ENCODE assay signal across 8 mouse cellular contexts in the genomic region with DNA sequence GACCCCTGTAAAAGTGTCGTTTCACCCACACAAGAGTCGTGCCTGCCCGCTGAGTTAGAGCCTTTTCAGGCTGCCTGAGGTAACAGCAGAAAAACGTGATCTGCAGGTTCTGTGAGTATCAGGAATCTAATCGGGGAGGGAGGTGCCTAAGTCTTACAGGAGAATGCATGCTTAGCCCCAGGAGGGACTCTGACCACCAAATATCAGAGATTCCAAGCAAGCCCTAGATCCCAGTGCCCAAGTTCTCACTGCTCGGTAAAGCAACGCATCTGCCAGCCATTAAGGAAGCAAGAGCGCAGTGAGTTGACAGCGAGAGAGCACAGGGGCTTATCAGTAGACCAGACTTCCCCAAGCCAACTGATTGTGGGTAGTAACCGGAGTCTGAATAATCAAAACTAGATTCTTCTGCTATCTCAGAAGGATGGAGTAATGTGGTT. TPM values are rescaled to one million over a fixed set of nuclear protein-coding genes. Genes with fewer than 3 reads are reported as not detected.
DNase-seq lines count a peak whose midpoint lies in the region; ATAC-seq lines count a peak whose summit lies in the region.

No protein-coding gene starts in this region.

- ATAC-seq in heart, embryonic 15.5 days (replicated peaks; ENCODE audit: insufficient number of reproducible peaks, insufficient read depth, low FRiP score, low read depth), result no peak
- peak; percentile 53 for ATAC-seq in megakaryocyte progenitor cell, adult 5-6 weeks (replicated peaks; ENCODE audit: poor library complexity)

- 1% methylated on average over 10 of the region's 10 CpGs for WGBS in heart, embryonic 15.5 days

- no peaks in the 10 kb centered on the region for H3K27me3 ChIP-seq in heart, embryonic 15.5 days

- H3K36me3 ChIP-seq in heart, embryonic 15.5 days, result no peaks in the 10 kb centered on the region

- H3K9me3 ChIP-seq in heart, embryonic 15.5 days (replicated peaks), result no peaks in the 10 kb centered on the region

- H3K27ac ChIP-seq in heart, embryonic 15.5 days, result peak overlapping the region; percentile 80

- H3K4me1 ChIP-seq in heart, embryonic 15.5 days (replicated peaks), result peaks cover 20% of the 10 kb centered on the region

- peak overlapping the region; percentile 99 for H3K4me3 ChIP-seq in heart, embryonic 15.5 days

- peak; percentile 19 to 71 for DNase-seq in adrenal gland, adult (ENCODE audit: inconsistent age in 2 of 2, low spot score in 1 of 2)
- no peak for DNase-seq in adrenal gland, adult 2 months
- peak; percentile 19 for DNase-seq in embryo, embryonic 11.5 days (ENCODE audit: low read depth, low spot score)
- peak; percentile 34 to 41 for DNase-seq in kidney, postnatal 25 days
- peak; percentile 41 for DNase-seq in thymus, postnatal 0 days (ENCODE audit: low spot score)
- DNase-seq in adrenal gland, postnatal 14 days, result no peak

- peak overlapping the region; percentile 39 for H3K9ac ChIP-seq in heart, embryonic 15.5 days

- peak overlapping the region; percentile 79 for H3K4me2 ChIP-seq in heart, embryonic 15.5 days

RNA-seq across cellular contexts. Expression of gene Tbc1d15, which starts 1.1 kb away (rescaled TPM):
- total RNA-seq in adrenal gland, adult 2 months (2021), result 10 to 100 TPM; 73.4 to 87.4 TPM
- polyA plus RNA-seq in adrenal gland, adult 2 months (2012; rRNA removed), result 1.7 and 2.2 TPM in 2 replicates
- polyA plus RNA-seq in heart, embryonic 15.5 days (2015; fragmentation: Nextera tagmentation; extraction: Ambion mirVana), result 32.9 and 34.4 TPM in 2 replicates
- 73.8 and 83.1 TPM in 2 replicates for total RNA-seq in megakaryocyte progenitor cell, adult 5-6 weeks (2015)
- 39.5 and 45.7 TPM in 2 replicates for total RNA-seq in megakaryocyte progenitor cell, adult 5-6 weeks (2017)
- polyA plus RNA-seq in thymus, postnatal 0 days (2015; fragmentation: Nextera tagmentation; extraction: Ambion mirVana), result 65.3 and 66.1 TPM in 2 replicates
- total RNA-seq in adrenal gland, postnatal 14 days (2021), result 91.7 and 100 TPM in 2 replicates

Comparison
In these comparisons a context has a peak if more than half of its experiments do, and no peak if none do; other contexts are left out.
1. DNase-seq: peak in adrenal gland, adult (2 of 2), embryo, embryonic 11.5 days (single experiment), kidney, postnatal 25 days (2 of 2) and thymus, postnatal 0 days (single experiment); none in adrenal gland, adult 2 months (single experiment) and adrenal gland, postnatal 14 days (single experiment).